8 mouse cellular contexts compared by ENCODE assay signal in genomic region chr8:115706861-115707730, GRCm38 (mm10). TPM values are rescaled to one million over a fixed set of nuclear protein-coding genes. Genes with fewer than 3 reads are reported as not detected.
DNase-seq lines count a peak whose midpoint lies in the region; ATAC-seq and TF ChIP-seq lines count a peak whose summit lies in the region.

No protein-coding gene starts in this region.

- H3K9ac ChIP-seq in embryonic facial prominence, embryonic 11.5 days (replicated peaks; ENCODE audit: low read length) = peak overlapping the region; percentile 66
- H3K9ac ChIP-seq in limb, embryonic 13.5 days = peak overlapping the region; percentile 88
- H3K9ac ChIP-seq in midbrain, embryonic 13.5 days (replicated peaks) = peak overlapping the region; percentile 73

- H3K4me1 ChIP-seq in embryonic facial prominence, embryonic 11.5 days (ENCODE audit: control insufficient read depth, insufficient read depth, low read length) = no peaks in the 10 kb centered on the region
- H3K4me1 ChIP-seq in kidney, adult 2 months (ENCODE audit: control insufficient read depth, insufficient read depth, low read length) = peaks cover 5% of the 10 kb centered on the region; the same call in 1 of the 2 replicates
- H3K4me1 ChIP-seq in limb, embryonic 13.5 days = peaks cover 22% of the 10 kb centered on the region
- H3K4me1 ChIP-seq in midbrain, embryonic 13.5 days (replicated peaks) = peaks cover 31% of the 10 kb centered on the region

- H3K4me2 ChIP-seq in embryonic facial prominence, embryonic 11.5 days (ENCODE audit: low read depth, low read length) = peak overlapping the region; percentile 93
- H3K4me2 ChIP-seq in limb, embryonic 13.5 days (replicated peaks) = peak overlapping the region; percentile 88
- H3K4me2 ChIP-seq in midbrain, embryonic 13.5 days (replicated peaks) = peak overlapping the region; percentile 81

- H3K27ac ChIP-seq in embryonic facial prominence, embryonic 11.5 days (replicated peaks; ENCODE audit: low read depth, low read length) = peak overlapping the region; percentile 72
- H3K27ac ChIP-seq in kidney, adult 2 months (ENCODE audit: insufficient read depth, low read depth, low read length) = peak overlapping the region; percentile 97
- H3K27ac ChIP-seq in limb, embryonic 13.5 days = peak overlapping the region; percentile 92
- H3K27ac ChIP-seq in midbrain, embryonic 13.5 days = peak overlapping the region; percentile 87

- peak overlapping the region; percentile 61 for H3K4me3 ChIP-seq in embryonic facial prominence, embryonic 11.5 days (ENCODE audit: low read depth, low read length)
- H3K4me3 ChIP-seq in kidney, adult 2 months (ENCODE audit: insufficient read depth, low read depth, low read length) = peak overlapping the region; percentile 95
- H3K4me3 ChIP-seq in limb, embryonic 13.5 days = peak overlapping the region; percentile 69
- peak overlapping the region; percentile 66 for H3K4me3 ChIP-seq in midbrain, embryonic 13.5 days (replicated peaks)

- peaks cover 3% of the 10 kb centered on the region; the same call in 1 of the 2 replicates for H3K27me3 ChIP-seq in embryonic facial prominence, embryonic 11.5 days (ENCODE audit: control insufficient read depth, insufficient read depth, low read length)
- no peaks in the 10 kb centered on the region for H3K27me3 ChIP-seq in kidney, adult 2 months (replicated peaks; ENCODE audit: control insufficient read depth, insufficient read depth, low read length)
- H3K27me3 ChIP-seq in limb, embryonic 13.5 days = peaks cover 21% of the 10 kb centered on the region
- H3K27me3 ChIP-seq in midbrain, embryonic 13.5 days = peaks cover 31% of the 10 kb centered on the region

- WGBS in embryonic facial prominence, embryonic 11.5 days = under 1% methylated on average over 50 of the region's 76 CpGs
- 1% methylated on average over 65 of the region's 76 CpGs for WGBS in kidney, adult 2 months
- WGBS in limb, embryonic 13.5 days = under 1% methylated on average over 63 of the region's 76 CpGs
- whole genome bisulfite sequencing in midbrain, embryonic 13.5 days = under 1% methylated on average over 67 of the region's 76 CpGs

- TF ChIP-seq CTCF in kidney, adult 2 months (conservative IDR thresholded peaks at IDR 0.05; ENCODE audit: insufficient read depth, insufficient read length, low read depth, low read length) = no peak

- peak; percentile 82 for ATAC-seq in embryonic facial prominence, embryonic 11.5 days (replicated peaks; ENCODE audit: insufficient number of reproducible peaks, low FRiP score, low TSS enrichment, low read depth)
- ATAC-seq in limb, embryonic 13.5 days (ENCODE audit: low FRiP score, low read depth) = peak; percentile 76
- ATAC-seq in midbrain, embryonic 13.5 days = peak; percentile 92
- no peak for ATAC-seq in erythroid progenitor cell, adult 5-6 weeks (replicated peaks; ENCODE audit: low FRiP score, poor library complexity, severe bottlenecking)

- H3K9me3 ChIP-seq in embryonic facial prominence, embryonic 11.5 days (replicated peaks; ENCODE audit: control insufficient read depth, low read length) = no peaks in the 10 kb centered on the region
- H3K9me3 ChIP-seq in limb, embryonic 13.5 days = no peaks in the 10 kb centered on the region
- H3K9me3 ChIP-seq in midbrain, embryonic 13.5 days = no peaks in the 10 kb centered on the region

- no peaks in the 10 kb centered on the region for H3K36me3 ChIP-seq in embryonic facial prominence, embryonic 11.5 days (replicated peaks; ENCODE audit: control insufficient read depth, insufficient read depth, low read depth, low read length)
- H3K36me3 ChIP-seq in kidney, adult 2 months (ENCODE audit: control insufficient read depth, insufficient read depth, low read length) = peaks cover 3% of the 10 kb centered on the region; the same call in 1 of the 2 replicates
- H3K36me3 ChIP-seq in limb, embryonic 13.5 days = no peaks in the 10 kb centered on the region
- H3K36me3 ChIP-seq in midbrain, embryonic 13.5 days = no peaks in the 10 kb centered on the region

- no peak for TF ChIP-seq POLR2A in kidney, adult 2 months (IDR thresholded peaks at IDR 0.05; ENCODE audit: low read depth, low read length)

- peak; percentile 87 for DNase-seq in adrenal gland, postnatal 14 days
- peak; percentile 72 for DNase-seq in embryonic facial prominence, embryonic 11.5 days (ENCODE audit: low spot score)
- DNase-seq in heart, adult 8-10 months (ENCODE audit: low spot score) = peak; percentile 30
- peak; percentile 69 for DNase-seq in kidney, adult 2 months
- DNase-seq in spleen, adult 12 weeks (ENCODE audit: low spot score) = peak; percentile 26

RNA-seq across cellular contexts. Expression of gene Maf, which starts 0.5 kb away (rescaled TPM):
- 20.5 and 27.0 TPM in 2 replicates for total RNA-seq in adrenal gland, postnatal 14 days (2021)
- 5.0 and 5.3 TPM in 2 replicates for polyA plus RNA-seq in embryonic facial prominence, embryonic 11.5 days (2014; fragmentation: Nextera tagmentation; extraction: Ambion mirVana)
- 1 to 10 TPM; 5.6 to 8.5 (median 7.3) TPM for total RNA-seq in heart, adult 8-10 months (2022)
- polyA plus RNA-seq in kidney, adult 2 months (2012; rRNA removed) = 42.4 and 44.3 TPM in 2 replicates
- polyA plus RNA-seq in limb, embryonic 13.5 days (2015; fragmentation: Nextera tagmentation; extraction: Ambion mirVana) = 8.1 TPM in 2 replicates
- polyA plus RNA-seq in midbrain, embryonic 13.5 days (2015; fragmentation: Nextera tagmentation; extraction: Ambion mirVana) = 5.0 and 5.6 TPM in 2 replicates
- 4.6 and 6.1 TPM in 2 replicates for total RNA-seq in erythroid progenitor cell, adult 5-6 weeks (2015; ENCODE audit: low replicate concordance)
- total RNA-seq in erythroid progenitor cell, adult 5-6 weeks (2017; ENCODE audit: low replicate concordance) = 4.0 and 5.8 TPM in 2 replicates

Comparison
In these comparisons a context has a peak if more than half of its experiments do, and no peak if none do; other contexts are left out.
1. DNase-seq: peak in every context shown above with its lines; median percentile 87 in adrenal gland, postnatal 14 days; 72 in embryonic facial prominence, embryonic 11.5 days; 69 in kidney, adult 2 months; 30 in heart, adult 8-10 months; 26 in spleen, adult 12 weeks.